ENCODE assay signal across 9 mouse cellular contexts in the genomic region with DNA sequence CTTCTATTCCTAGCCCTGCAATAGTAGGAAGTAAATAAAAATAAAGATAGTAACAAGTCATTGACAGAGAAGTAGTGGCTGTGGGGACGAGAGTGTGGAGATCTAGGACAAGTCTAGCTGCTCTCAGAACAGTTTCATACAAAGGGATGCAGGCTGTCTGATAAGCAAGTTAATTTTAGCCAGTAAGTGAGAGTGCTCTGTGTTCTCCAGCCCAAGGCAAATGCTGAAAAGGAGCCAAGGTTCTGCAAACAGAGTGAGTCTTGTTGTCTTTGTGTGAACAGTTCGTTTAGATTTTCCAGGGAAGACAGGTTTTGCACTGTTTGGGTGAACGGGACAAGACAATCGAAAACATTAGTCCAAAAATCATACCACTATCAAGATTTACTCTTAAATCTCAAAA. TPM values are rescaled to one million over a fixed set of nuclear protein-coding genes. Genes with fewer than 3 reads are reported as not detected.
DNase-seq lines count a peak whose midpoint lies in the region; ATAC-seq lines count a peak whose summit lies in the region.
"Had no signal": no experiment of that assay in that cellular context is flagged by ENCODE, and none has a peak within 500 bp of the region (broad histone marks: within the 10 kb centered on the region; RNA-seq: fewer than 3 reads in every experiment).

No protein-coding gene starts in this region.

- no peak for DNase-seq in frontal cortex, postnatal 14 days (ENCODE audit: low spot score in 2 of 2)
- DNase-seq in Muller cell, postnatal 12 days (ENCODE audit: inconsistent ontology term): peak; percentile 64
- DNase-seq in cerebellum, postnatal 14 days: peak; percentile 34 to 44
- peak; percentile 32 to 83 for DNase-seq in layer of hippocampus, adult 18-20 months (ENCODE audit: low spot score in 2 of 2)
- no peak for DNase-seq in spleen, postnatal 36 days (ENCODE audit: low spot score in 2 of 2)
- no peak for DNase-seq in kidney, postnatal 4 days
- DNase-seq in spleen, adult 18-20 months: no peak
- DNase-seq: kidney, postnatal 36 days had no signal

- peak; percentile 94 for ATAC-seq in frontal cortex, adult (ENCODE audit: low TSS enrichment)

RNA-seq across cellular contexts. Expression of a gene that starts 25.4 kb away (rescaled TPM):
- 100 to 1,000 TPM; 107 to 119 TPM for total RNA-seq in layer of hippocampus, adult 18-20 months (2021)

Comparison
In these comparisons a context has a peak if more than half of its experiments do, and no peak if none do; other contexts are left out.
1. DNase-seq: peak in Muller cell, postnatal 12 days (single experiment), cerebellum, postnatal 14 days (2 of 2) and layer of hippocampus, adult 18-20 months (2 of 2); none in frontal cortex, postnatal 14 days (0 of 2), spleen, postnatal 36 days (0 of 2), kidney, postnatal 4 days (0 of 2) and spleen, adult 18-20 months (0 of 2).